Mouse (Mus musculus) lung, embryonic 15.5 days (tissue): ENCODE measurements around the gene Slc25a28. TPM values are rescaled to one million over a fixed set of nuclear protein-coding genes. Genes with fewer than 3 reads are reported as not detected.

Experiments used
- ATAC-seq: fragments of 200-750 bp; cut with Nextera tagmentation; 2 replicates; pipeline ENCODE4 v1.8.0; 2017; ENCODE audit warnings: moderate number of reproducible peaks, borderline replicate concordance; ENCODE audit not compliant: low FRiP score, low TSS enrichment; ENCODE audit errors: extremely low read depth
- H3K27ac ChIP-seq: fragments of 300-500 bp; sonication (generic); 2 replicates; pipeline ENCODE4 v1.5.1; 2015; ENCODE audit warnings: moderate library complexity, mild to moderate bottlenecking, inconsistent platforms
- H3K27me3 ChIP-seq: fragments of 300-500 bp; sonication (generic); 2 replicates; pipeline ENCODE4 v1.6.1; 2015; ENCODE audit warnings: inconsistent platforms
- H3K36me3 ChIP-seq: fragments of 300-500 bp; sonication (generic); 2 replicates; pipeline ENCODE4 v1.6.1; 2015; ENCODE audit warnings: inconsistent platforms
- H3K4me1 ChIP-seq: fragments of 300-500 bp; sonication (generic); 2 replicates; pipeline ENCODE4 v1.6.1; 2015; ENCODE audit warnings: inconsistent platforms
- H3K4me2 ChIP-seq: fragments of 300-500 bp; sonication (generic); 2 replicates; pipeline ENCODE4 v1.6.1; 2015; ENCODE audit warnings: inconsistent platforms, mild to moderate bottlenecking, moderate library complexity
- H3K4me3 ChIP-seq: fragments of 300-500 bp; sonication (generic); 2 replicates; pipeline ENCODE4 v1.5.1; 2015; ENCODE audit warnings: mild to moderate bottlenecking, inconsistent platforms
- H3K9ac ChIP-seq: fragments of 300-500 bp; sonication (generic); 2 replicates; pipeline ENCODE4 v1.6.1; 2015; ENCODE audit warnings: inconsistent platforms
- H3K9me3 ChIP-seq: fragments of 300-500 bp; sonication (generic); 2 replicates; pipeline ENCODE4 v1.6.1; 2016; ENCODE audit warnings: inconsistent platforms
- WGBS: fragments of 180-500 bp; shearing (Covaris S2); methylation state at CpG from one replicate; pipeline ENCODE4 v1.1.7; 2015; 5-methylcytosine and 5-hydroxymethylcytosine counted together
- polyA plus RNA-seq: library from polyadenylated mRNA; unstranded; fragments of >200 nt; fragmentation: Nextera tagmentation; extraction: Ambion mirVana; gene quantifications from 2 replicates; pipeline ENCODE4 v1.2.1, GENCODE M21; 2015

Gene Slc25a28
- polyA plus RNA-seq, 1 experiment from 2014 or later, result 12.9 TPM

DNA sequence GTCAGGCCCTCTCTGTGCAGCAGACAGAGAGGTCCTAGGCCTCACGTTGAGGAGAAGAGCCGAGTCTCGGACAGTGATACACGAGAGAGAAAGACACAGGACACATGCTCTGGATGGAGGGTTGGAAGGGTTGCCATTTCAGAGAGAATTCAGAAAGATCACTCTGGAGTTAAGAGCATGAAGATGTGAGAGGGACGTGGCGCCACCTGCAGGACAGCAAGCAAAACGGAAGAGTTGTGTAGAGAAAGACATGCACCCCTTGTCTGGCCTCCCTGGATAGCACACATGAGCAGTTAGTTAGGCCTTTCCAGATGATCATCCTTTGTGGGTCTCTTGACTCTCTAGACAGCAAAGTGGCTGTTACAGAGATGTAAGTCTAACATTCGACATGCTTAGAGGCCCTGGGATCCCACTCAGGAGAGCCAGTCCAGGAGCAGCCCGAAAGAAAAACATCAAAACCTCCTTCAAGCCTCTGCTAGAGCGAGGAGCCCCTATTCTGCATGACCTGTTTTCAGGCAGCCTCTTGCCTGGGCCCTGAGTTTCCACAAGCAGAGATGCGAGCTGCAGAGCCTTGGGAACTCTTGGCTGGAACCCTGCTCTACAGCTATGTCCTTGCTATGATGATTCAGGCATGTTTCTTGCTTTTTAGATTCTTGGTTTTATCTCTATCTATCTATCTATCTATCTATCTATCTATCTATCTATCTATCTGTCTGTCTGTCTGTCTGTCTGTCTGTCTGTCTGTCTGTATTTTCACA lies 18.8 kb downstream of the Slc25a28 start:
- Histone ChIP-seq H3K4me3 (no peak overlapping the region), H3K4me1 (peaks cover 5% of the 10 kb centered on the region; the same call in 1 of the 2 replicates), H3K4me2 (no peak overlapping the region), H3K36me3 (no peaks in the 10 kb centered on the region), H3K9me3 (no peaks in the 10 kb centered on the region), H3K27me3 (peaks cover 15% of the 10 kb centered on the region; the same call in 1 of the 2 replicates), H3K9ac (no peak overlapping the region), H3K27ac (no peak overlapping the region)
- WGBS, result 33% methylated on average over 11 of the region's 11 CpGs
- ATAC-seq, result no peak

DNA sequence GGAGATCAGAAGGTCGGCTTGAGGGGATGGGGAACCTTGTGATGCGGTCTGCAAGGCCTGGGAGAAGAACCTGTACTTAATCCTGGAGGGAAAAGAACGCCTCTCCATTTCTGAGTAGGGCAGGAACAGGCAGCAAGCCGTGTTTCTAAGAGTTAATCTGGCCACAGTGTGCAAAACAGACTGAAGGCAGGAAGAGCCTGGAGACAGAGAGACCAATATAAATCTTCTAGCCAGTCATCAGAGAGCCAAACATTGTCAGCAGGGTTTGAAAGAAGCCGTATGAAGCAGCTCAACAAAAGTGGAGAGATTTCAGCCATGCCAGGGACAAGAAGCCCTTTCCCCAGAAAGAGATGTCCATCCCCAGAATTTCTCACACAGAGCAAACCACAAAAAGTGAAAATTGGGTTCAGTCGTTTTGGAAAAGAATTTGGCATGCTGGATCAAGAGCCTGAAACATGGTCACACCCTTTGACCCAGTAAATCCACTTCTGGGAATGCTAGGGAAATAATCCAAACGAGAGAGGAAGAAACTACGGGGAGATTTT lies 23.4 kb downstream of the Slc25a28 start:
- H3K27me3 ChIP-seq, result peaks cover 15% of the 10 kb centered on the region; the same call in 1 of the 2 replicates
- no peak overlapping the region for H3K9ac ChIP-seq
- H3K4me2 ChIP-seq, result no peak overlapping the region
- WGBS, result 43% methylated on average over 8 of the region's 8 CpGs
- no peak for ATAC-seq
- H3K9me3 ChIP-seq, result no peaks in the 10 kb centered on the region
- H3K36me3 ChIP-seq, result no peaks in the 10 kb centered on the region
- H3K4me3 ChIP-seq, result no peak overlapping the region
- peaks cover 5% of the 10 kb centered on the region; the same call in 1 of the 2 replicates for H3K4me1 ChIP-seq
- no peak overlapping the region for H3K27ac ChIP-seq

DNA sequence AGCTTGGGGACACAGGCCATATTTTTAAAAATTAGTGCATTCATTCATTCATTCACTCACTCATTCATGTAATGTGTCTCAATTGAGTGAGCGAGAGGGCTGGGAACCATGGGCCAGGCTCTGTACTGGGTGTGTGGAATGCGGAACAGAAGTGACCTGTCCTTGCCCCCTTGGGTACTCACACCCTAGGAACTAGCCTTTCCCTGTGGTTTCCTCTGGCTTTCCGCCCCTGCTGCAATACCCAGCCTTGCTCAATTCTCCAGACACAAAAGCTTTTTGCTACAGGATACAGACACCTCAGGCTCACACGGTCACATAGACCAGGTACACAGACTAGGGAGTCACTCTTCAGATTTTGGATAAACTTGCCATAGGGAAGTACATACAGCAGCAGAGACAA lies 26.3 kb downstream of the Slc25a28 start:
- 85% methylated on average over 4 of the region's 4 CpGs for WGBS
- H3K9me3 ChIP-seq, result no peaks in the 10 kb centered on the region
- H3K27me3 ChIP-seq, result peaks cover 8% of the 10 kb centered on the region; the same call in 1 of the 2 replicates
- H3K4me2 ChIP-seq, result no peak overlapping the region
- H3K4me1 ChIP-seq, result peaks cover 5% of the 10 kb centered on the region; the same call in 1 of the 2 replicates
- ATAC-seq, result no peak
- no peak overlapping the region for H3K4me3 ChIP-seq
- H3K27ac ChIP-seq, result no peak overlapping the region
- H3K36me3 ChIP-seq, result no peaks in the 10 kb centered on the region
- H3K9ac ChIP-seq, result no peak overlapping the region

DNA sequence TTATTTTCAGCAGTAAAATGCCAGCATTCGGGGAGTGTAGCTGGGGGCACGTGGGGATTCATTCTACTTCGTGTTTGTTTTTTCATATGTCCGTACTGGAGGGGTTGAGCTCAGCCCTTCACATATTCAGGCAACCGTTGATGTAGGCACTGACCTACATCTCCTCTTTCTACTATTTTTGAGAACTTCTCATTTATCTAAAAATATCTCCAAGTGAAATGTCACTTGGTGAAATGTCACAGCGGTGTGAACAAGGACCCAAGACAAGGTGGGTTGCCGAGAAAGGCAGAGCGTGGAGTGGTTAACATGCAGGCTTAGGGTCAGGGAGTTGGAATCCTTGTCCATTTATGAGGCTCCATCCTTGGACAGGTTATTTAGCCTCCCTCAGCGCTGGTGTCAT lies 27.4 kb downstream of the Slc25a28 start:
- Histone ChIP-seq H3K9me3 (no peaks in the 10 kb centered on the region), H3K27me3 (no peaks in the 10 kb centered on the region), H3K36me3 (no peaks in the 10 kb centered on the region), H3K9ac (no peak overlapping the region), H3K4me3 (no peak overlapping the region), H3K4me2 (no peak overlapping the region), H3K4me1 (no peaks in the 10 kb centered on the region), H3K27ac (no peak overlapping the region)
- no peak for ATAC-seq
- WGBS, result 72% methylated on average over 9 of the region's 9 CpGs

DNA sequence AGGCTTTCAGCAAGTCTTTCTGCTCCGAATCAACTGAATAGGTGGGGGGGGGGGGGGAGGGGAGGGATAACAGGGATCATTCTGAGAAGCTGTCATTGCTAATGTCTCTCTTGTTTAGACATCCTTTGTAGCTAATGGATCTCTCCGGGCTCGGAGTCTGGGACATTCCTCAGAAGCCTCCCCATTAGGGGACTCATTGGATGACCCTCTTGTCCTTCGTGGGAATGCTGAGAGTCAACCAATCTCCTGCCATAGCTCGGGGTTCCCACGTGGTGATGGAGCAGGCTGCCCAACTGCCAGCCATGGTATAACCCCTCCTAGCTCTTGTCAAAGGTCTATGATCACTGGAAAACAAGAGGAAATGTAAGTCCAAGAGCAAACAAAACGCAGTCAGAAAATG lies 27.8 kb downstream of the Slc25a28 start:
- Histone ChIP-seq H3K4me2 (no peak overlapping the region), H3K9me3 (no peaks in the 10 kb centered on the region), H3K36me3 (no peaks in the 10 kb centered on the region), H3K4me3 (no peak overlapping the region), H3K9ac (no peak overlapping the region), H3K4me1 (no peaks in the 10 kb centered on the region), H3K27ac (no peak overlapping the region), H3K27me3 (no peaks in the 10 kb centered on the region)
- 28% methylated on average over 7 of the region's 7 CpGs for WGBS
- no peak for ATAC-seq

DNA sequence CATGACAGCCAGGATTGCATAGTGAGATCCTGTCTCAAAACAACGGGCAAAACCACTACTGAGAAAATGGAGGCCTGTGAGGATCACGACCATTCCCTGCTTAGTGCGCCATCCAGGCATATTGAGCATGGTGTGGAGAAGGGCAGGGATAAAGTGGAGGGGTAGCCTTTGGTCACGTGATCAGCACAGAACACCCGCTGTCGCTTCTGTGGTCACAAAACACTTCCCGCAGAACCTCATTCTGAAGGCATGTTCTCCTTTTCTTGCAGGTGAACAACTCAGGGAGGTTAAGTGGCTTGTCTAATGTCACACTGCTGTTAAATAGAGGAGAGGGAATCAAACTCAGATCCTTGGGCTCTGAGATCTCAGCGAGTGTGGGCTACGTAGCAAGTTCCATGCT lies 29.2 kb downstream of the Slc25a28 start:
- H3K4me1 ChIP-seq, result no peaks in the 10 kb centered on the region
- no peak for ATAC-seq
- no peak overlapping the region for H3K4me3 ChIP-seq
- no peak overlapping the region for H3K9ac ChIP-seq
- no peak overlapping the region for H3K27ac ChIP-seq
- 89% methylated on average over 9 of the region's 9 CpGs for WGBS
- no peak overlapping the region for H3K4me2 ChIP-seq
- no peaks in the 10 kb centered on the region for H3K36me3 ChIP-seq
- no peaks in the 10 kb centered on the region for H3K27me3 ChIP-seq
- H3K9me3 ChIP-seq, result no peaks in the 10 kb centered on the region

DNA sequence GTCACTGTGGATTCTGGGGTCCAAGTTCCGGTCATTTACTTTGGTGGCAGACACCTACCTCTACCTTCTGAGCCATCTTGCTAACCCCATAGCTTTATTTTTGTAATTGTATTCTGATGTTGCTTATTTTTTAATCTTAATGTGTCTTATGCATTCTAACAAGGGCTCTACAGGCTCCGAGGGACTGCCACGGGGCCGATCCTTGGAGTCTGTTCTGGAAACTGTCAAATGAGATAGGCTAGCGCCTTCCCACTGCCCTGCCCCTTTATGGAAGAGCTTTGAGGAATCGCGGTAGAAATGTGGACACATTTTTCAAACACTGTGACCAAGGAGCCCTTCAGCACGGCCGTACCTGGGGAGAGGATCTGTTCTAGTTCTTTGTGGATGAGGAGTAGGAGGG lies 31.8 kb downstream of the Slc25a28 start:
- Histone ChIP-seq H3K4me3 (no peak overlapping the region), H3K27me3 (no peaks in the 10 kb centered on the region), H3K4me2 (no peak overlapping the region), H3K4me1 (no peaks in the 10 kb centered on the region), H3K9ac (no peak overlapping the region), H3K36me3 (no peaks in the 10 kb centered on the region), H3K9me3 (no peaks in the 10 kb centered on the region), H3K27ac (no peak overlapping the region)
- ATAC-seq, result no peak
- 70% methylated on average over 9 of the region's 9 CpGs for WGBS

DNA sequence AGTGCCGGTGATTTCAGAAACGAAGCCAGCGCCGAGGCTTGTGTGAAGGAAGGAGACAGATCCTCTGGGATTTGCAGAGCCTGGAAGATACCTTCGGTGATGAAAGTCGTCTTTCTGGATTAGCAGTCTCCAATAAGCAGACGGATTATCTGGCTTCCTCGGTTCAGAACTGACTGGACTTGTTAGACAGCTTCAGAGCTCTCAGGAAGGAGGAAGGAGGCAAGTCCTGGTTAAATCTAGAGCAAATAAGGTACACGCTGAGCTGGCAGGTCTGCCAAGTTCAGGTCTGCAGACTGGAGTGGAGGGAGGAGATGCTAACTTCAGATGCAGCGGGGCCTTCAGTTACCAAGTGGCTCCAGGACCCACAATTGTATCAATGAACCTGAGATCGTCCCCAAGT lies 32.8 kb downstream of the Slc25a28 start:
- H3K4me2 ChIP-seq, result no peak overlapping the region
- peaks cover 5% of the 10 kb centered on the region; the same call in 1 of the 2 replicates for H3K27me3 ChIP-seq
- WGBS, result 46% methylated on average over 11 of the region's 11 CpGs
- H3K4me1 ChIP-seq, result no peaks in the 10 kb centered on the region
- ATAC-seq, result no peak
- H3K27ac ChIP-seq, result no peak overlapping the region
- no peaks in the 10 kb centered on the region for H3K36me3 ChIP-seq
- H3K9ac ChIP-seq, result no peak overlapping the region
- H3K9me3 ChIP-seq, result no peaks in the 10 kb centered on the region
- H3K4me3 ChIP-seq, result no peak overlapping the region

DNA sequence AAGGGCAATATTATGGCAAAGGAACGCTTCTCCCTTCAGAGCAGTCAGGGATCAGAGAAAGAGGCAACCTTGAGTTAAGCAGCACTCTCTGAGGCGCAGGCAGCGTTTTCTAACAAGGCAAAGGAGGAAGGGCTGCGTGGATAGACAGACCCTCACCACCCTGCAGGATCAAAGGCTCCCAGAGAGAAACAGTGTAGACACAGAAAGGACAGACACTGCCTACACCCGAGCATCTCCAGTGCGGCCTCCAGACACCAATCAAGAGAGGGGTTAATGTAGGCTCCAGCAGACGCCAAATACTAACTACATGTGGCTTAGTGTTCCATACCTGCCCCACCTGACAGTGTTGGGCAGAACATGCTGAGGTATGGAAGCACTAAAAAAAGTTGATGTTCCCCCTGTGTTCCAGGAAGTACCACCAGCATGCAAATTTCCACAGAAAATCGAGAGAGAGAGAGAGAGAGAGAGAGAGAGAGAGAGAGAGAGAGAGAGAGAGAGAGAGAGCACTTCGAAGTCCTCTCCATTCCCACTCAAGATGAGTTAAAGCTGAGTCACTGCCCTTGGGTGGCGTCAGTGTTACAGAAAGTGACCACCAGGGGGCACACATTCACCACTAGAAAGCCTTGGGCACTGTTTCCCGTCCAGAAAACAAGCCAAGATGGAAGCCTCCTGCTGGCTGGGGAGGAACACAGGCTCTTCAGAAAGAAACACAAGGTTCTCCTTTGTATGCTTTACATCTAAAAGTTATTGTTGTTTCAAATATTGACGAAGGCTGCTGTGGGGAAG lies 44.0 kb downstream of the Slc25a28 start:
- Histone ChIP-seq H3K27me3 (peaks cover 9% of the 10 kb centered on the region), H3K9ac (no peak overlapping the region), H3K36me3 (no peaks in the 10 kb centered on the region), H3K9me3 (no peaks in the 10 kb centered on the region), H3K4me1 (no peaks in the 10 kb centered on the region), H3K4me2 (no peak overlapping the region), H3K27ac (no peak overlapping the region), H3K4me3 (no peak overlapping the region)
- peak; percentile 39; the same call in 1 of the 2 replicates for ATAC-seq
- 29% methylated on average over 12 of the region's 12 CpGs for WGBS

DNA sequence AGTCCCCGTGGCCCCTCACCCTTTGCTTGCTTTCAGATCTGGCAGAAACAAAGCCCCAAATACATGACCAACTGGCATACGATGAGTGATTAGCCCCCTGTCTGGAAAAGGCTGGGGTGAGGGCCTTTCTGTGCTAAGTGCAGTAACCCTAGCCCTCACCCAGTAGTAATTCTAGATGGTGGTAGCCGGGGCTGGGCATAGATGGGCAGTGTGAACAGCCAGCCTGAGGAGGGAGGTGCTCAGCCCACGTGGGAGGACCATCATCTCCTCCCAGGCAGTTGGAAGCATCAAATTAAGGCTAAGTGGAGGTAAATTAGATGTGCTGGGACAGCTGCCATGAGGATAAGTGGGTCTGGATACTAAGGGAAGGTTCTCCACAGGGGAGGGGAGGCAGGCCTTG lies 45.6 kb downstream of the Slc25a28 start:
- peaks cover 18% of the 10 kb centered on the region for H3K27me3 ChIP-seq
- H3K9ac ChIP-seq, result no peak overlapping the region
- H3K27ac ChIP-seq, result no peak overlapping the region
- ATAC-seq, result no peak
- H3K4me3 ChIP-seq, result no peak overlapping the region
- no peaks in the 10 kb centered on the region for H3K36me3 ChIP-seq
- no peaks in the 10 kb centered on the region for H3K4me1 ChIP-seq
- 37% methylated on average over 4 of the region's 4 CpGs for WGBS
- H3K4me2 ChIP-seq, result no peak overlapping the region
- no peaks in the 10 kb centered on the region for H3K9me3 ChIP-seq

DNA sequence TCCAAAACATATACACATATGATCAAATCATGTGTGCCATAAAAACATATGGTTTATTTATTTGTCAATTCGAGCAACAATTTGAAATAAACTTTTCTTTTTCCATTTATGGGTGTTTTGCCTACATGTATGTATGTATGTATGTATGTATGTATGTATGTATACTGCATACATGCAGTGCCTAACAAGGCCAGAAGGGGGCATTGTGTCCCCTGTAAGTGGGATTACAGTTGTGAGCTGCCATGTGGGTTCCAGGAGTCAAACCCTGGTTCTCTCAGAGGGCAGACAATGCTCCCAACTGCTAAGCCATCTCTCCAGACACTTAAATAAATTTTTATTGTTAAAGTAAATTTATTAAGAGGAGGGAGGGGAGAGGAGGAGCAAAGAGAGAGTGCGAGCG lies 47.3 kb downstream of the Slc25a28 start:
- no peak overlapping the region for H3K27ac ChIP-seq
- no peaks in the 10 kb centered on the region for H3K9me3 ChIP-seq
- no peak for ATAC-seq
- no peak overlapping the region for H3K4me2 ChIP-seq
- H3K4me1 ChIP-seq, result no peaks in the 10 kb centered on the region
- 84% methylated on average over 3 of the region's 3 CpGs for WGBS
- H3K27me3 ChIP-seq, result peaks cover 36% of the 10 kb centered on the region
- H3K9ac ChIP-seq, result no peak overlapping the region
- no peaks in the 10 kb centered on the region for H3K36me3 ChIP-seq
- H3K4me3 ChIP-seq, result no peak overlapping the region

DNA sequence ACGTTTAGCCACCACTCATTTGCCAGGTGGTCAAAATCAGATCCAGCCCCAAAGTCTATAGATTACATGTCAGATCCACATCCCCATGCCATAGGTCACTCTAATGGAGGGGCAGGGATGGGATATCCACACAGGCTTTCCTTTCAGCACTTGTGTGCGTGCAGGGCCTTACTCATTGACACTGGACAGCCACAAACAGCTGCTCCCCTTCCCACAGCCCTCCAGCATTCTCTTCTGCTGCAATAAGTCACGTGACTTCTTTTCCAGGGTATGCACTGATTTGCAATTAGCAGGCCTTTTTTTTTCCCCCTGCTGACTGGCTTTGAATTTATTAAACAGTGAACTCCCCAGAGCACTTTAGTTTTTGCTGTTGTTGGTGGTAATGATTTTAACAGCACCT lies 48.5 kb downstream of the Slc25a28 start:
- no peak for ATAC-seq

More for the DNA sequence above, 48.5 kb downstream of the Slc25a28 start:
- H3K27ac ChIP-seq, result no peak overlapping the region
- H3K27me3 ChIP-seq, result peaks cover 48% of the 10 kb centered on the region
- no peak overlapping the region for H3K4me3 ChIP-seq
- 29% methylated on average over 3 of the region's 3 CpGs for WGBS
- no peak overlapping the region for H3K9ac ChIP-seq
- H3K9me3 ChIP-seq, result no peaks in the 10 kb centered on the region
- no peaks in the 10 kb centered on the region for H3K36me3 ChIP-seq
- H3K4me2 ChIP-seq, result no peak overlapping the region
- no peaks in the 10 kb centered on the region for H3K4me1 ChIP-seq
